ENCODE assay signal across 8 mouse cellular contexts in genomic region chr6:124699962-124700610, GRCm38 (mm10). TPM values are rescaled to one million over a fixed set of nuclear protein-coding genes. Genes with fewer than 3 reads are reported as not detected.
A peak's percentile ranks its signal among the peaks of the same experiment; 100 is the strongest.
DNase-seq lines count a peak whose midpoint lies in the region; ATAC-seq and TF ChIP-seq lines count a peak whose summit lies in the region.

No protein-coding gene starts in this region.

- TF ChIP-seq CTCF in lung, postnatal 0 days (IDR thresholded peaks at IDR 0.05): no peak

- 73% methylated on average over 11 of the region's 11 CpGs for WGBS in lung, postnatal 0 days

- H3K4me2 ChIP-seq in lung, postnatal 0 days (replicated peaks; ENCODE audit: low read depth, low read length): no peak overlapping the region

- H3K9me3 ChIP-seq in lung, postnatal 0 days (ENCODE audit: low read length): no peaks in the 10 kb centered on the region

- TF ChIP-seq EP300 in lung, postnatal 0 days (IDR thresholded peaks at IDR 0.05): no peak

- no peaks in the 10 kb centered on the region for H3K4me1 ChIP-seq in lung, postnatal 0 days (ENCODE audit: insufficient read depth, low read depth, low read length)

- peak; percentile 54 to 75 for DNase-seq in layer of hippocampus, adult 18-20 months (ENCODE audit: low spot score in 2 of 2)
- no peak for DNase-seq in layer of hippocampus, adult 9-10 months (ENCODE audit: low spot score)
- peak; percentile 86 for DNase-seq in adrenal gland, adult 8-10 months
- DNase-seq in gastrocnemius, postnatal 14 days: peak; percentile 78
- DNase-seq in kidney, postnatal 10 days: peak; percentile 46
- peak; percentile 88 for DNase-seq in lung, postnatal 0 days (ENCODE audit: low spot score)
- no peak for DNase-seq in spleen, adult 12 weeks (ENCODE audit: low spot score)
- no peak for DNase-seq in urinary bladder, postnatal 25 days (ENCODE audit: low spot score)

- no peaks in the 10 kb centered on the region for H3K27me3 ChIP-seq in lung, postnatal 0 days (replicated peaks; ENCODE audit: insufficient read depth, low read length)

- no peak overlapping the region for H3K9ac ChIP-seq in lung, postnatal 0 days (replicated peaks; ENCODE audit: low read depth)

- H3K36me3 ChIP-seq in lung, postnatal 0 days (ENCODE audit: insufficient read depth, low read length): peaks cover 36% of the 10 kb centered on the region

- ATAC-seq in lung, postnatal 0 days: peak; percentile 90

- intact Hi-C loops in gastrocnemius, postnatal 14 days (cut with DNase I; ENCODE audit: low total_unique reads): loop anchor here (5.0 kb wide), 1 partner anchor 38 kb away; the partner anchor contains the start of gene Lpcat3

- no peak overlapping the region for H3K4me3 ChIP-seq in lung, postnatal 0 days (ENCODE audit: low read depth, low read length)

- no peak overlapping the region; the same call in 1 of the 2 replicates for H3K27ac ChIP-seq in lung, postnatal 0 days (ENCODE audit: low read length)

RNA-seq across cellular contexts. Expression of gene Emg1, which starts 11.9 kb away (rescaled TPM):
- 10 to 100 TPM; 52.6 to 58.2 TPM for total RNA-seq in layer of hippocampus, adult 18-20 months (2021)
- total RNA-seq in adrenal gland, adult 8-10 months (2022): 10 to 100 TPM; 81.9 to 100.0 (median 86.2) TPM
- total RNA-seq in gastrocnemius, postnatal 14 days (2021): 10 to 100 TPM; 51.8 to 57.5 TPM
- polyA plus RNA-seq in lung, postnatal 0 days (2015; fragmentation: Nextera tagmentation; extraction: Ambion mirVana): 83.1 and 86.7 TPM in 2 replicates

RNA-seq across cellular contexts. Expression of gene Phb2, which starts 12.1 kb away (rescaled TPM):
- 100 to 1,000 TPM; 115 to 123 TPM for total RNA-seq in layer of hippocampus, adult 18-20 months (2021)
- 100 to 1,000 TPM; 255 to 303 (median 272) TPM for total RNA-seq in adrenal gland, adult 8-10 months (2022)
- total RNA-seq in gastrocnemius, postnatal 14 days (2021): 100 to 1,000 TPM; 179 to 184 TPM
- 162 and 169 TPM in 2 replicates for polyA plus RNA-seq in lung, postnatal 0 days (2015; fragmentation: Nextera tagmentation; extraction: Ambion mirVana)

RNA-seq across cellular contexts. Expression of gene Lpcat3, which starts 37.3 kb away (rescaled TPM):
- 10 to 100 TPM; 25.2 to 29.2 TPM for total RNA-seq in layer of hippocampus, adult 18-20 months (2021)
- 100 to 1,000 TPM in 1 of 4 experiments, 10 to 100 TPM in 3; 75.1 to 111 (median 90.7) TPM for total RNA-seq in adrenal gland, adult 8-10 months (2022)
- total RNA-seq in gastrocnemius, postnatal 14 days (2021): 10 to 100 TPM; 26.3 to 32.3 TPM
- 67.3 and 74.2 TPM in 2 replicates for polyA plus RNA-seq in lung, postnatal 0 days (2015; fragmentation: Nextera tagmentation; extraction: Ambion mirVana)

RNA-seq across cellular contexts. Expression of gene Ptpn6, which starts 38.4 kb away (rescaled TPM):
- total RNA-seq in layer of hippocampus, adult 18-20 months (2021): 1 to 10 TPM; 4.1 to 4.6 TPM
- 10 to 100 TPM; 14.1 to 21.6 (median 15.0) TPM for total RNA-seq in adrenal gland, adult 8-10 months (2022)
- 1 to 10 TPM; 1.7 to 1.9 TPM for total RNA-seq in gastrocnemius, postnatal 14 days (2021)
- polyA plus RNA-seq in lung, postnatal 0 days (2015; fragmentation: Nextera tagmentation; extraction: Ambion mirVana): 24.0 and 27.8 TPM in 2 replicates

RNA-seq across cellular contexts. Expression of gene Grcc10, which starts 41.1 kb away (rescaled TPM):
- 100 to 1,000 TPM; 358 to 368 TPM for total RNA-seq in layer of hippocampus, adult 18-20 months (2021)
- 100 to 1,000 TPM; 348 to 417 (median 368) TPM for total RNA-seq in adrenal gland, adult 8-10 months (2022)
- 100 to 1,000 TPM; 207 to 228 TPM for total RNA-seq in gastrocnemius, postnatal 14 days (2021)
- polyA plus RNA-seq in lung, postnatal 0 days (2015; fragmentation: Nextera tagmentation; extraction: Ambion mirVana): 332 and 367 TPM in 2 replicates

Comparison
In these comparisons a context has a peak if more than half of its experiments do, and no peak if none do; other contexts are left out.
1. DNase-seq: peak in layer of hippocampus, adult 18-20 months (2 of 2), adrenal gland, adult 8-10 months (single experiment), gastrocnemius, postnatal 14 days (single experiment), kidney, postnatal 10 days (single experiment) and lung, postnatal 0 days (single experiment); none in layer of hippocampus, adult 9-10 months (single experiment), spleen, adult 12 weeks (single experiment) and urinary bladder, postnatal 25 days (single experiment).